Mouse (Mus musculus): ENCODE measurements around the gene 1700009N14Rik. TPM values are rescaled to one million over a fixed set of nuclear protein-coding genes. Genes with fewer than 3 reads are reported as not detected.

The 1700009N14Rik gene
- total RNA-seq (2017), result not detected in 2 replicates

- ATAC-seq (ENCODE audit: extremely low read depth, insufficient number of reproducible peaks, low FRiP score, poor library complexity, severe bottlenecking), result no peak
Observed at GRCm38 (mm10) chr4:39450069-39450468, at the start of gene 1700009N14Rik. 1700009N14Rik (plus strand) TSS chr4:39450295.

DNA sequence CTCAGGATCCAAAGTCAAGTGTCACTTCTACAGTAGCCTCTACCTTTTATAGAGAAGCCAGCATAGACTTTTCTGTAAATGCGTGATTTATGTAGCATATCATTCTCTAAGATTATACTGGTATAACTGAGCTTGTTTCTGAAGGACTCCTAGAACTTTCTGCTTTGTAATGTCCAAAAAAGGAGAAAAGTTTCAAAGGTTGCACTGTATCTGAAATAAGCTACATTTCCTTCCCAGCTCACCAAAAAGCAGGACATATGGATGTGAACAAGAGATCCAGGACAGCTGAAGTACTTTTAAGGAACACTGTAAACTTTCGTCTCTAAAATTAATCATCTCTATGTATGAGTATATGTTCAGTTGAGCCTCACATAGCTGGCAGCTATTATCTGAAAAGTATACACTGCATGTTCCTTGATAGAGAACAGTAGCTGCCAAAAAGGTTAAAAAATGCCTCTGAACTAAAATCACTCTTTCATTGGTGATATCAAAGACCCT lies 12.2 kb upstream of the 1700009N14Rik start:
- ATAC-seq (ENCODE audit: extremely low read depth, insufficient number of reproducible peaks, low FRiP score, poor library complexity, severe bottlenecking), result no peak

DNA sequence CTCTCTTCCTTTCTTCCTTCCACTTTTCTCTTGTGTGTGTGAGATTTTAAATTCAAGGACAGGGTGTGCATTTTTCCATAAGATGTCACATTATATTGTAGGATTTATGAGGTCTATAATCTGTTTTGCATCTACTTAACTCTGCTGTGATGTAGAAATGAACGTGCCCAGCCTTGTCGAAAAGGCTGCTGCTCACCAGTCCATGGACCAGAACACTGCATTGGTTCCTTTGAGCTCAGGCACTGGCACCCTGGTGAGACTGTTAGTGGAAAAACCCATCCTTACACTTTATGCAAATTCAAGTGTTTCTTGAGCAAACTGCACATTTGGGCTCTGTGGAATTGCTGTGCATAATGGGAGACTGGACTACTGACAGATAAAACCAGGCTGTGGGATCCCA lies 24.2 kb downstream of the 1700009N14Rik start:
- no peak for ATAC-seq (ENCODE audit: extremely low read depth, insufficient number of reproducible peaks, low FRiP score, poor library complexity, severe bottlenecking)

GRCm38 (mm10) chr4:39486393-39486792 lies 36.3 kb downstream of the 1700009N14Rik start:
- no peak for ATAC-seq (ENCODE audit: extremely low read depth, insufficient number of reproducible peaks, low FRiP score, poor library complexity, severe bottlenecking)

DNA sequence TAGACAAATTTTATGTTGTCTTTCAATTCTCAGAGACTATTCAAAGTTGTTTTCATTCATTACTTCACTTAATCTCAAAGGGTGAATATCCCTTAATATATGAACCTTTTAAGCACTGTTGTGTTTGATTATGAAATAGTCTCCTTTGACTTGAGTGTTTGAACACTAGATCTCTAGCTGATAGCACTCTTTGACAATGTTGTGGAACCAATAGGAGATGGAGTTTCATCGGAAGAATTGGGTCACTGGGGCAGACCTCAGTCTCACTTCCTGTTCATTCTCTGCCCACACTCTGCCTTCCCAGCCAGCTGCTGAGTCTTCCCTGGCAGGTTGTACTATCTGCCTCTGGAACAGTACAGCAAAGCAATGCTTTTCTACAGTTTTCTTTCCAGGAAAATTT lies 43.5 kb downstream of the 1700009N14Rik start:
- ATAC-seq (ENCODE audit: extremely low read depth, insufficient number of reproducible peaks, low FRiP score, poor library complexity, severe bottlenecking), result no peak

DNA sequence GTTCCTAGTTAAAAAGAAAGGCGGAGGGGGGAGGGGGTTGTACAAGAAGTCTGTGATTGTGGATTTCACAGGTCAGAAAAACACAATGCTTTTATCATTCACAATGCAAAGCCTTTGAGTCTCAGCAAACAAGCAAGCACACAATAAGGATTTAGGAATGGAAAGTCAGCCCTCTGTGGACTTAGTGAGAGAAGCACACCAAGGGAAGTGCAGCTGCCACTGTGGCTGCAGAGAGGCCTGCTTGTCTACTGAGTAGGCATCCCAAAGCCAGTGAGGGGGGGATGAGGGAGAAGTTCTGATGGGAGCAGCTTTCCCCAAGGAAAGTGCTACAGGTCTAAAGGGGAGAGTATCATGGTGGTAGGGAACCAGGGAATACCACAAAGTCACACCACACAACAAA lies 45.8 kb downstream of the 1700009N14Rik start:
- ATAC-seq (ENCODE audit: extremely low read depth, insufficient number of reproducible peaks, low FRiP score, poor library complexity, severe bottlenecking), result no peak
